Mouse (Mus musculus) B cell, adult 2 months (primary cell): ENCODE measurements around the gene Dynlrb2.

Source experiments
- DNase-seq, 2 experiments: peaks; one replicate each; pipeline ENCODE4 v3.0.0; 2022

The Dynlrb2 gene

GRCm38 (mm10) chr8:116504477-116505120 lies at the start of gene Dynlrb2:
TSS of gene Dynlrb2 (plus strand) at chr8:116504974.
- peak; percentile 92 to 93 for DNase-seq

DNA sequence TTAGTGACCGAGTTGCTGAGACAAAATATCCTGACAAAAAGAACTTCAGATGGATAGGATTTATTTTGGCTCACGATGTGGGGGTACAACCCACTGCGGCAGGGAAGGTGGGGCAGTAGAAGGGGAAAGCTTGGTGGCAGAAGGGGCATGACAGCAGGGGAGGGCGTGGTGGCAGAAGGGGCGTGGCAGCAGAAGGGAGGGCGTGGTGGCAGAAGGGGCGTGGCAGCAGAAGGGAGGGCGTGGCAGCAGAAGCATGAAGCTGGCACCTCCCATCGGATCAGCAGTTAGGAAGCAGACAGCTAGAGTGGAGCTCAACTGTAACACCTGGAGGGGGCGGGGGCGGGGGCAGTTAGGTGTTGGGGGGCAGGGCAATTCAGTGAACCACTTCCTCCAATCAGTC lies 46.2 kb upstream of the Dynlrb2 start:
- DNase-seq, result no peak

DNA sequence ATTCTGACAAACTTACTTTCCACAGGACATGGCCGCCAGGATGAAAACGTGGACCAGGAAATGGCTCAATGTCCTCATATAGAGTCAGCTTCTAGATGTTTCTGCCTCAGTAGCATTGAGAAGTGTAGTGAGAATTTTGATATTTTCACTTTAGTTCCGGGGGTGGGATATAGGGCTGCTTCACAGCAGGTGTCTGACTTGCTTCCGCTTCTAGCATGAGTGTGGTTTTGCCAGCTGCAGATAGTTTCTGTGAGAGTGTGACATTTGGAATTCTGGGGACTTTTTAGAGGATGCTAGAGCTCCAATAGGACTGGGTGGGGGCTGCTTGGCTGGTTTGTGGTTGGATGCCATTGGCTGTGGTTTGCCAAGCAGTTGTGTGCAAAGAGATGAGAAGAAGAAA lies 43.3 kb upstream of the Dynlrb2 start:
- no peak for DNase-seq

GRCm38 (mm10) chr8:116466586-116466985 lies 38.2 kb upstream of the Dynlrb2 start:
- no peak for DNase-seq

- DNase-seq, result no peak
Measured at GRCm38 (mm10) chr8:116467027-116467426, 37.7 kb upstream of the Dynlrb2 start.

DNA sequence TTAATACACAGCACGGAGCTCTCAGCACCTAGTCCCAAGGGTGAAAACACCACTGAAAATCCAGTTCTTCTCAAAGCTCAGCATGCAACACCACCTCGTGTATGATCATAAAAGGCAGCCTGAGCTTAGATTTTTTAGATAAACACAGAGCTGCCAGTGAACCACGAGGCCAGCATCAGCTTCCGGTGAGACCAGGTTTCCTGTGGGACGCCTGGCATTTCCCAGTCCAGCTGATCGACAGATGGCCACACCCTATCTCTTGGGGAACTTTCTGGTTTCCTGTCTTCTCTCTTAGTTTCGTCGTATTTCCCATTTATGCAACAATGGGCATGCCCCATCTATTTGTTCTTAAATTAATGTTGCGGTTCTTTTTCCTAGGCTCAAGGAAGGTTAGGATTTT lies 26.8 kb upstream of the Dynlrb2 start:
- peak; percentile 26 to 42 for DNase-seq

DNA sequence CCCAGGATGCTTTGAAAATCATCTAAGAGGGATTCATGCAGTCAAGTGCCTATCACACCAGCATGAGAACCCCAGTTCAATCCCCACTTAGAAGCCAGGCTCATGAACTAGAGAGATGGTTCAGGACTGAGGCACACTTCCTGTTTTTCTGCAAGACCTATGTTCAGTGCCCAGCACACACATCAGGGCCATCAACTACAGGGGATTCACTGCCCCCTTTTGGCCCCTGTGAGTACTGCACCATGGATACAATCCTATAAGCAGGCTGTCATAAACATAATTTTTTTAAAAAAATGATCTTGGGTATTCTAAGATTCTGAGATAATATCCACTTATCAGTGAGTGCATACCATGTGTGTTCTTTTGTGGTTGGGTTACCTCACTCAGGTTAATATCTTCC lies 26.1 kb upstream of the Dynlrb2 start:
- DNase-seq, result peak; percentile 71 to 77

GRCm38 (mm10) chr8:116480894-116481293 lies 23.9 kb upstream of the Dynlrb2 start:
- DNase-seq, result peak; percentile 61 to 67

GRCm38 (mm10) chr8:116482738-116483137 lies 22.0 kb upstream of the Dynlrb2 start:
- DNase-seq, result no peak

DNA sequence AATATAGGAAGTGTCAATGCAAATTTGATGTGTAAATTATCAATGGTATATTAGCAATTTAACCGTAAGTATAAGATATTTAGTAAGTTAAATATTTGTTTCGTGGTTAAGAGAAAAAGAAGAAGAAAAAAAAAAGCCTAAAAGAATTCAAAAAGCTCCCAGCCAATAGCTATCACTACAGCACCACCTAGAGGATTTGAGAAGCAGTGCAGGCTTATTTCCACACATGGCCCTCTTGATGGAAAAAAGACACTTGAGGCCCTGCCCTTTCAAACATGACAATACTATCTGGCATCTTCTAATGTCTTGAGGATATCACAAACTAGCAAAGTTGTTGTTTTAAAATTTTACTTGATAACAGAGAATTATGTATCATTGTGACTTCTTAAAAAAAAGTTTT lies 20.7 kb upstream of the Dynlrb2 start:
- peak; percentile 43 to 58 for DNase-seq

DNA sequence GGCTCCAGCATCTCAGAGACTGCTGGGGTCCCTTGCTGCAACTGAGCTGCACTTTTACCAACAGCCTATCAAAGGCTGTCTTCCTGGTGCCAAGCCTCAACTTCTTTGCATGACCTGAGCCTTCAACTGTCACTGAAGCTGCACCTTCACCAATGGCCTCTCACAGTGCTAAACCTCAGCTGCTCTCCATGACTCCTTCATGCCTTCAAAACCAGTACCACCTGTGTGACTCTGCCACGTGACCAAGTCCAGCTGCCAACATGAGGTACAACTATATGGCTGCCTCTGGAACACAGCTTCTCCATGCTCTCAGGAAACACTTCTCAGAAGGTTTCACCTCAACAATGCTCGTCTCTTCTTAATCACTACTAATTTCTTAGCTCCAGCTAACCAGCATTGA lies 16.2 kb upstream of the Dynlrb2 start:
- no peak for DNase-seq

DNA sequence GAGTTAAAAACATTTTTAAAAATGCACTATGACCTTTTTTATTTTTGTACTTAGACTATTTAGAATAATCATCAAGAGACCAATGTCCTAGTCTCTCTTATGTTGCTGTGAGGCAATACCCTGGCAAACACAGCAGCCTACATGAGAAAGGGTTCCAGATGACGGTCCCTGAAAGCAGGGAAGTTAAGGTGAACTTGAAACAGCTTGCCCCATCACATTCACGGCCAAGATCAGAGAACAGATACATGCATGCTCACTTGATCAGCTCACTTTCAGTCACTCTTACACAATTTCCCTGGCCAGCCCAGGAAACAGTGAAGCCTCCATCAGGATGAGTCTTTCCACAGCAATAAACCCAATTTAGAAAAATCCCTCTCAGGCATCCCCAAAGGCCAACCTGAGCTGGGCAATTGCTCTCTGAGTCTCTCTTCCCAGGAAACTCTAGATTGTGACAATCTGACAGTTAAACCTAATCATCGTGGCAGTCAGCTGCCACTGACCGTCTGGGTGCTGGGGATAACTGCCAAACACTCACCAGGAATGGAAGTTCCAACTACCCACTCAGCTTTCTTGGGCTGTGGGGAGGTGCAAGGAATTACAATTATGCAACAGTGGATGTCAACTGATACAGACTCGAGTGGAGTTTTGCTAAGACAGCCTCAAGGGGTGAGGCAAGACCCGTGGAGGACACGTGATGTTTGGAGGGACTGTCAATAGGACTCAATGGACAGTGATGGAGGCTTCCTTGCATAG lies 4.5 kb upstream of the Dynlrb2 start:
- DNase-seq, result no peak

GRCm38 (mm10) chr8:116508721-116509120 lies 3.9 kb downstream of the Dynlrb2 start:
- DNase-seq, result no peak

DNA sequence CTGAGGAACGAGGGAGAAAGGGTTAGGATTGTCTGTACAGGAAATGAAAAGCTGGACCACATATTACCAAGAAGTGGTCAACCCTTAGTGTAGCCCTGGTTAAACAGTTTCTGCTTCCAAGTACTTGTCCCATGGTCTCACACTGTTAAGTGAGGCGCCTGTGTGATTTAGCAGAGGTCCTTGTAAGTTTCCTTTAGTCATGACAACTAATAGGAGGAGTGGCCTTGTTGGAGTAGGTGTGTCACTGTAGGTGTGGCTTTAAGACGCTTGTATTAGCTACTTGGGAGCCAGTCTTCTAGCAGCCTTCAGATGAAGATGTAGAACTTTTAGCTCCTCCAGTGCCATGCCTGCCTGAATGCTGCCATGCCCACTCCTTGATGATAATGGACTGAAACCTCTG lies 4.5 kb downstream of the Dynlrb2 start:
- DNase-seq, result no peak

DNA sequence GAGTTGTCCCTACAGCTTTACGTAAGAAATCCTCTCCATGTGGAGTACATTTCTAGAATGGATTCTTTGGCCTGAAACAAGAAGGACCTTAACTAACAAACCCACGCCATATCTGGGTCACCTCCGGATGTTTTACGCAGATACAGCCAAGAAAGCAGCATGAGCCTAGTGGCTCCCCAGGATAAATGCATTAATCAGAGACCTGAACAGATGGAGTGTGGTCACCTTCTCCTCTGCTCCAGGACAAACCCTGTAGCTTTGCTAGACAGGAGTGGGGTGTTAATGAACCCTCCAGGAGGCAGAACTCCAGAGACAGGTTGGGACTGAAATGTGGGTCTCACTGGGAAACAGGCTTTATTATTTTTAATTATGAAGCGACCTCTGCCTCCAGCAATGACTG lies 14.9 kb downstream of the Dynlrb2 start:
- no peak for DNase-seq

- DNase-seq, result no peak
Measured at GRCm38 (mm10) chr8:116521208-116521607, 16.4 kb downstream of the Dynlrb2 start.

DNA sequence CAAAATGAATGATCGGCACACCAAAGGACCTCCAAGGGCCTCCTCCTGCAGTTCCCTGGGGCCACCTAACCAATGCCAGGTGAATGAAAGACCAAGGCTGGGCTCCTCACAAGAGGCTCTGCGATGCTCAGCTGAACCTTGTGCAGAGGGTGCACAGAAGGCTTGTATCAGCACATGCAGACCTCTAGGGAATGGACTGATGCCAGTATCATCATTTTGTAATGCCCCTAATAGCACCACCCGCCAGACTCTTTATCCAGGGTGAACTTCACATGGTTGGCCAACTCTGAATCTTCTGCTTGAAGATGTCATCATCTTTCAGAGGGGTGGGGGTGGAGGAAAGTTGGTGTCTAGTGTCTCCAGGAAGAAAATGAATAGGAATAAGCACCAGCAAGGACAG lies 16.9 kb downstream of the Dynlrb2 start:
- DNase-seq, result no peak

DNA sequence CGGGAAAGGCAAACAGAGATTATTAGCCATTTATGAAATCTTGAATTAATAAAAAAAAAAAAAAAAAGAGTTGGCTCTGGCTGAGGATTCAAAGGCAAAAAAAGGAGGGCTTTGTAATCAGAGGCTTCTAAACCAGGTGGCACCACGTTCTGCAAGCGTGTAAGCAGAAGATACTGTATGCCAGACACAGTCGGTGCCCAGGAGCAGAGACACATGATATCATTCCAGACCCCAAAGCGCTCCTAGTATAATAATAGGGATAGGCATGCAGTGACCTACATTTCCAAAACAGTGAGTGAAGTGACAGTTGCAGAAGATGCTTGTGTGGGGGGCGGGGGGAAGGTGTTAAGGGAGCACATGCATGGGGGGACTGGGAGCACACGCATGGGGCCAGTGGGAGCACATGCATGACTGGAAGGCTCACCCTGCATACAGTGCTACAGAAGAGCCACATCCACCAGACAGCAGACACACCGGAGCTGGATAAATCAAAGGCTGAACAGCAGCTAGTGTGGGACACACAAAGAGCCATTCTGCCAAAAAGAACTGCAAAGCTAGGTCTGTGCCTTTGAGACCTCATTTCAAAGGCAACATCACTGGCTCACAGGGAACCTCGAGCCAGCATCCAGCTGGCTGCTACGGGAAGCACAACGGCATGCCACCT lies 17.5 kb downstream of the Dynlrb2 start:
- DNase-seq, result no peak

GRCm38 (mm10) chr8:116524915-116525314 lies 20.1 kb downstream of the Dynlrb2 start:
- no peak for DNase-seq

- no peak for DNase-seq
Measured at GRCm38 (mm10) chr8:116528736-116529135, 24.0 kb downstream of the Dynlrb2 start.

GRCm38 (mm10) chr8:116533081-116533480 lies 28.3 kb downstream of the Dynlrb2 start:
- DNase-seq, result peak; percentile 21 to 31

DNA sequence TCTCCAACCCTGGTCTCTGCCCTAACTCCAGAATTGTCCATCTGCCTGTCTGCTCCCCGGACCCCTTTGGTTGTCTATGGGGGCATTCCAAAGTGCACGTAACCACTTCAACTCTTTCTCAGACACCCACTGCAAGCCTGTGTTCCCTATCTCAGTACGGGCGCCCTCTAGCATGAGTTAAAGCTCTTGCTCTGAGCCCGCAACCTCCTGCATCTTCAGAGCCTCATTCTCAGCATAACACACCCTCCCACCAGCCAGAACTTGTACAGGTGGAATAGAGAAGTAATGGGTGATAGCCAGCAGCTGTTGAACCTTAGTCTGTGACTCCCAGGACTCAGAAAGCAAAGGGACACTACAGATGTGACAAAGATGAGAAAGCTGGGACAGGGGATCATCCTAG lies 32.0 kb downstream of the Dynlrb2 start:
- DNase-seq, result no peak

DNA sequence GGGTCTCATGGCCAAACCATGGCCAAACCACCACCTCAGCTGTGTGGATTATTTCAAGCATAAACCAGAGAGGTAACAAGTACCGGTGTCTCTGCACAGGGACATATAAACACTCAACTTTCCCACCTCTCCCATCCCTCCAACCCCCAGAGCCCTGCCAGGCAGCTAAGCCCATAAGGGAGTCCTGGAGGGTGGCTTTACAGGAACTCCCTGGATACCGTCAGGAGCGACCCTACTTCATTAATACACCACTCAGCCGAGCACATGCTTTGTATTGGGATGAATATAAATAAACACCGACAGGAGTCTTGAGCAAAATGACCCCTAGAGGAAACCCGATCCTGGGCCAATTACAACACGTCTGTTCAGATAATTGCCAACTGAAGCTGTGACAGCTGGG lies 34.0 kb downstream of the Dynlrb2 start:
- DNase-seq, result no peak

- no peak for DNase-seq
Measured at GRCm38 (mm10) chr8:116540136-116540535, 35.4 kb downstream of the Dynlrb2 start.
